Mouse (Mus musculus) midbrain, embryonic 10.5 days (tissue): Measurements from ENCODE around the gene Cntnap4. TPM values are rescaled to one million over a fixed set of nuclear protein-coding genes. Genes with fewer than 3 reads are reported as not detected.

Source experiments
- DNase-seq: peaks from one replicate; pipeline ENCODE4 v3.0.0-alpha.2; 2017; ENCODE audit warnings: low spot score
- H3K27ac ChIP-seq: fragments of 300-500 bp; sonication (generic); replicated peaks from 2 replicates; pipeline ENCODE4 v1.5.1; 2016; ENCODE audit warnings: mild to moderate bottlenecking
- H3K27me3 ChIP-seq: fragments of 300-500 bp; sonication (generic); 2 replicates; pipeline ENCODE4 v1.6.1; 2016; ENCODE audit warnings: low read depth, mild to moderate bottlenecking; ENCODE audit not compliant: poor library complexity, severe bottlenecking
- H3K36me3 ChIP-seq: fragments of 300-500 bp; sonication (generic); 2 replicates; pipeline ENCODE4 v1.6.1; 2016; ENCODE audit warnings: mild to moderate bottlenecking, moderate library complexity
- H3K4me1 ChIP-seq: fragments of 300-500 bp; sonication (generic); 2 replicates; pipeline ENCODE4 v1.6.1; 2016
- H3K4me3 ChIP-seq: fragments of 300-500 bp; sonication (generic); 2 replicates; pipeline ENCODE4 v1.5.1; 2016; ENCODE audit warnings: mild to moderate bottlenecking, moderate library complexity
- H3K9me3 ChIP-seq: fragments of 300-500 bp; sonication (generic); replicated peaks from 2 replicates; pipeline ENCODE4 v1.6.1; 2016; ENCODE audit warnings: mild to moderate bottlenecking
- WGBS: fragments of 180-500 bp; shearing (Covaris S2); methylation state at CpG from one replicate; pipeline ENCODE4 v1.1.7; 2016; 5-methylcytosine and 5-hydroxymethylcytosine counted together
- polyA plus RNA-seq: library from polyadenylated mRNA; unstranded; fragments of >200 nt; fragmentation: Nextera tagmentation; extraction: Ambion mirVana; gene quantifications from 2 replicates; pipeline ENCODE4 v1.2.1, GENCODE M21; 2016

Cntnap4 gene
- polyA plus RNA-seq, 1 experiment from 2014 or later, result 0.38 TPM

DNA sequence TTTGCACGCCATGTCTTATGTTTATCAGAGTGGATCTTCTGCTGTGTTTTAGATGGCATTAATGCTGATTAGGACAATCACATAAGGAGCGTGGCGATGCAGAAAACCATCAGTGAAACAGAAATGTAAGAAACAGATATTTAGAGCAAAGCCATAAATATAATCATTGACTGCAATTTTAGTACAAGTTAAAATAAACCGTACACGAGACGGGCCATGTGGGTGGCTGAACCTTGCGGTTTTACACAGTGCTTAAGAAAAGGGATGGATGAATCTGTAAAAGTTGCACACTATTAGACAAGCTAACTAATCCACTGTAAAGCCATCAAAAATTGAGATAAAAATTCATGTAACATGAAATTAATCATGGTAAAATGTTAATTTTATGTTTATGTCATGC lies 58.9 kb downstream of the Cntnap4 start:
- H3K36me3 ChIP-seq, result no peaks in the 10 kb centered on the region
- no peaks in the 10 kb centered on the region for H3K27me3 ChIP-seq
- DNase-seq, result no peak
- H3K27ac ChIP-seq, result no peak overlapping the region
- WGBS, result 91% methylated on average over 7 of the region's 7 CpGs
- H3K9me3 ChIP-seq, result no peaks in the 10 kb centered on the region
- H3K4me1 ChIP-seq, result no peaks in the 10 kb centered on the region
- no peak overlapping the region for H3K4me3 ChIP-seq

- H3K4me3 ChIP-seq, result no peak overlapping the region
- 93% methylated on average over 4 of the region's 4 CpGs for WGBS
- no peaks in the 10 kb centered on the region for H3K4me1 ChIP-seq
- H3K27me3 ChIP-seq, result no peaks in the 10 kb centered on the region
- H3K27ac ChIP-seq, result no peak overlapping the region
- DNase-seq, result no peak
- no peaks in the 10 kb centered on the region for H3K9me3 ChIP-seq
- no peaks in the 10 kb centered on the region for H3K36me3 ChIP-seq
Measured at GRCm38 (mm10) chr8:112652657-112653056, 82.8 kb downstream of the Cntnap4 start.

DNA sequence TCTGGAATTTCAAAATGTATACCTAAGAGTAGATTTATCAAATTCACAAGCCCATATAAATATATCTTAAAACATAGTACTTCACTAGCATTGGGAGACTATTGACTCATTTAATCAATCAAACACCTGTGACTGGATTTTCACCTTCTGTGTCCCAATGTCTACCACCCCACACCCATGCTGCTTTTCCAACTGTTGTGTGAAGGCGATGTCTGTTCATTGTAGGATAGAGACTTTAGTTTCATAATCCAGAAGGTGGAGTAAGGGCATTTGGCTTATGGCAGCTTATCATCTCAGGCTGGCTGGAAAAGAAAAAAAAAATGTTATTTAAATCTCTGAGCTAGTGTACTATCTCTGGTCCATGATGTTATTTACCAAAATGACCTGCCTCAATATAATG lies 83.4 kb downstream of the Cntnap4 start:
- Histone ChIP-seq H3K27me3 (no peaks in the 10 kb centered on the region), H3K27ac (no peak overlapping the region), H3K4me3 (no peak overlapping the region), H3K9me3 (no peaks in the 10 kb centered on the region), H3K4me1 (no peaks in the 10 kb centered on the region), H3K36me3 (no peaks in the 10 kb centered on the region)
- WGBS, result 95% methylated on average over 1 of the region's 1 CpGs
- no peak for DNase-seq

- H3K27ac ChIP-seq, result no peak overlapping the region
- H3K36me3 ChIP-seq, result no peaks in the 10 kb centered on the region
- H3K4me1 ChIP-seq, result no peaks in the 10 kb centered on the region
- WGBS, result 63% methylated on average over 3 of the region's 3 CpGs
- H3K27me3 ChIP-seq, result no peaks in the 10 kb centered on the region
- no peak overlapping the region for H3K4me3 ChIP-seq
- DNase-seq, result no peak
- no peaks in the 10 kb centered on the region for H3K9me3 ChIP-seq
Measured at GRCm38 (mm10) chr8:112653994-112654393, 84.2 kb downstream of the Cntnap4 start.

GRCm38 (mm10) chr8:112664067-112664466 lies 94.2 kb downstream of the Cntnap4 start:
- H3K36me3 ChIP-seq, result no peaks in the 10 kb centered on the region
- no peaks in the 10 kb centered on the region for H3K9me3 ChIP-seq
- WGBS, result 73% methylated on average over 3 of the region's 3 CpGs
- no peaks in the 10 kb centered on the region for H3K27me3 ChIP-seq
- no peak overlapping the region for H3K4me3 ChIP-seq
- no peaks in the 10 kb centered on the region for H3K4me1 ChIP-seq
- H3K27ac ChIP-seq, result no peak overlapping the region
- DNase-seq, result no peak

GRCm38 (mm10) chr8:112674671-112675070 lies 104.8 kb downstream of the Cntnap4 start:
- no peaks in the 10 kb centered on the region for H3K36me3 ChIP-seq
- WGBS, result 83% methylated on average over 1 of the region's 1 CpGs
- H3K27ac ChIP-seq, result no peak overlapping the region
- H3K27me3 ChIP-seq, result no peaks in the 10 kb centered on the region
- no peaks in the 10 kb centered on the region for H3K4me1 ChIP-seq
- no peaks in the 10 kb centered on the region for H3K9me3 ChIP-seq
- no peak for DNase-seq
- no peak overlapping the region for H3K4me3 ChIP-seq

- no peak for DNase-seq
- Histone ChIP-seq H3K9me3 (no peaks in the 10 kb centered on the region), H3K27ac (no peak overlapping the region), H3K27me3 (no peaks in the 10 kb centered on the region), H3K4me1 (no peaks in the 10 kb centered on the region), H3K36me3 (no peaks in the 10 kb centered on the region), H3K4me3 (no peak overlapping the region)
- WGBS, result 92% methylated on average over 9 of the region's 9 CpGs
Measured at GRCm38 (mm10) chr8:112681757-112682156, 111.9 kb downstream of the Cntnap4 start.

GRCm38 (mm10) chr8:112695708-112696107 lies 125.9 kb downstream of the Cntnap4 start:
- Histone ChIP-seq H3K27me3 (no peaks in the 10 kb centered on the region), H3K4me1 (no peaks in the 10 kb centered on the region), H3K27ac (no peak overlapping the region), H3K36me3 (no peaks in the 10 kb centered on the region), H3K9me3 (no peaks in the 10 kb centered on the region), H3K4me3 (no peak overlapping the region)
- DNase-seq, result no peak

GRCm38 (mm10) chr8:112698141-112698540 lies 128.3 kb downstream of the Cntnap4 start:
- no peaks in the 10 kb centered on the region for H3K27me3 ChIP-seq
- no peak for DNase-seq

DNA sequence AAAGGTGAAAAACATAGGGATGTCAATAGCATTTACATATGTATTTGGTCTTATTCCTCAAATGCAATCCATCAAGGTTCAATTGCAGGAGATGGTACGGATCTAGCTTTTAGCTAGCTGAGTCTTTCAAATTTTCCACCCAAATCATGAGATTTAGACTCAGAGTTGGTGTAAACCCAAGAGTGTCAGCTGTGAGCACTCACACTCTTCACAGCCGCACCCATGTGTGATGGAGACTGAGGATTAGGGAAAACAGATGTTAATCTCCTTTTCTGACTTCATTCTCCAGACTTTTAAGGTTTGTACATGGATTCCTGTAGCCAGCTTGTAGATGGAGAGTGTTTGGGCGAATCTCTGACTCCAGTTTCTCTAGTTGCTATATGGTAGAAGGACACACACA lies 147.1 kb downstream of the Cntnap4 start:
- WGBS, result 64% methylated on average over 3 of the region's 3 CpGs

More at GRCm38 (mm10) chr8:112698141-112698540, 128.3 kb downstream of the Cntnap4 start:
- Histone ChIP-seq H3K4me1 (no peaks in the 10 kb centered on the region), H3K9me3 (no peaks in the 10 kb centered on the region), H3K4me3 (no peak overlapping the region), H3K36me3 (no peaks in the 10 kb centered on the region), H3K27ac (no peak overlapping the region)
- WGBS, result 85% methylated on average over 3 of the region's 3 CpGs

DNA sequence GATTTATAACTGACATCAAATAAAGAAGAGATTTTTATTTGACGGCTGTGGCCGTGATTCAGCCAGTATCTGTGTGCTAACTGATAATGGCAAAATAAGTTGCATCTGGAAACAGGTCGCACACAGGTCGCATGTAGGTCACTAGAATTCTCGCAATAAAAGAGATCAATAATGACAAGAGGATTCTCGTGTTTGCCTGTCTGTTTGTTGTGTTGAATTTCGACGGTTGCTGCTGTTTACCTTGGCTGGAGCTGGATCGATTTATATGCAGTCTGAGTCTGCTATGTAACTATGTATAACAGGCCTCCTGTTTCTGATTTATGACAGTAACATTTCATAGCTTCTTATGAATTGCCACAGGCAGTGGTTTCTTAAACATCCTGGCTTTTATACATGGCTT lies 155.1 kb downstream of the Cntnap4 start:
- WGBS, result 88% methylated on average over 9 of the region's 9 CpGs

More for the DNA sequence above, 147.1 kb downstream of the Cntnap4 start:
- no peak for DNase-seq
- Histone ChIP-seq H3K36me3 (no peaks in the 10 kb centered on the region), H3K9me3 (no peaks in the 10 kb centered on the region), H3K4me3 (no peak overlapping the region), H3K27me3 (no peaks in the 10 kb centered on the region), H3K27ac (no peak overlapping the region), H3K4me1 (no peaks in the 10 kb centered on the region)

GRCm38 (mm10) chr8:112730583-112731432 lies 161.0 kb downstream of the Cntnap4 start:
- H3K27ac ChIP-seq, result no peak overlapping the region
- WGBS, result 87% methylated on average over 15 of the region's 15 CpGs
- no peak for DNase-seq

More for the DNA sequence above, 155.1 kb downstream of the Cntnap4 start:
- Histone ChIP-seq H3K9me3 (no peaks in the 10 kb centered on the region), H3K36me3 (no peaks in the 10 kb centered on the region), H3K4me1 (no peaks in the 10 kb centered on the region), H3K27me3 (no peaks in the 10 kb centered on the region), H3K27ac (no peak overlapping the region), H3K4me3 (no peak overlapping the region)
- DNase-seq, result no peak

DNA sequence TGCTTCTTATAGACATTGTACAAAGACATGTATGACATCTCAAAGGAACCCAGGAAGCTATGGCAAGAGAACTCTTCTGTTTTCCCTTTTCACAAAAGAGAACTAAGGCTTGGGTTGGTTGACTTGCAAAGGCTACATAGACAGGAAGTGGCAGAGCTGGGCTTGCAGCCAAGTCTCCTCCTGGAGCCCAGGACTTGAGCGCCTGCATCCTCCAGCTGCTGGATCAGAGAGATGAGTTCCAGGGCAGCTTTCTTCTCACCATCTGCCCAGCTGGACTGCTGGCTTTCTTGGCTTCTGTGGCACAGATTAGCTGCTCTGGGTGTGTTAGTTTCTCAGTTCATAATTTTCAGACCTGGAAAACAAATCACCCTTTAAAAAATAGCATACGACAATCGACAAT lies 165.7 kb downstream of the Cntnap4 start:
- no peak for DNase-seq
- Histone ChIP-seq H3K27me3 (no peaks in the 10 kb centered on the region), H3K36me3 (no peaks in the 10 kb centered on the region), H3K4me1 (no peaks in the 10 kb centered on the region), H3K9me3 (no peaks in the 10 kb centered on the region), H3K27ac (no peak overlapping the region), H3K4me3 (no peak overlapping the region)
- 91% methylated on average over 3 of the region's 3 CpGs for WGBS

More at GRCm38 (mm10) chr8:112730583-112731432, 161.0 kb downstream of the Cntnap4 start:
- H3K9me3 ChIP-seq, result no peaks in the 10 kb centered on the region
- H3K36me3 ChIP-seq, result no peaks in the 10 kb centered on the region
- no peaks in the 10 kb centered on the region for H3K4me1 ChIP-seq
- no peak overlapping the region for H3K4me3 ChIP-seq
- H3K27me3 ChIP-seq, result no peaks in the 10 kb centered on the region
